Mouse (Mus musculus) adipocyte (in vitro differentiated cells): ENCODE measurements around the gene Uhrf1.
A peak's percentile ranks its signal among the peaks of the same experiment; 100 is the strongest.

ENCODE experiments used
- DNase-seq: peaks from one replicate; pipeline ENCODE4 v3.0.0-alpha.2; 2016; ENCODE audit warnings: low spot score

Gene Uhrf1

DNA sequence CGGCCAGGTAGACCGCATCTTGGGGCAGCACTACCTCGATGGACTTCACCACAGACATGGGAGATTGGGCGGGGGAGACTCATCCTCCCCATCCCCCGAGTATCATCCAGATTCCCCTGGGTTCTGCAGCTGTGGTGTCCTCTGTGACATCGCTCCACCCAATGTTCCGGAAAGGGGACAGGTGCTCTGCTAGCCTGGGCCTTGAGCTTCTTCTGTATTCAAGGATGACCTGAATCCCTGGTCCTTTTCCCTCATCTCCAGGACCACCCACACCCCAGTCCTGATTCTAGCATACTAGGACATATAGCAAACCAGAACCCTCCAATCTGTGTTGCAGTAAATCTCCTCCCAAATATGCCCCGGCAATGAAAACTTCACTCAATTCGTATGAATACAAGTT is 2.9 kb upstream of the Uhrf1 start, which contains the start of gene Arrdc5:
Gene Arrdc5 (minus strand): TSS at position 101 of the 400 bp plus-strand sequence.
- DNase-seq = no peak

- no peak for DNase-seq
These were observed 641 bp upstream of the Uhrf1 start for GRCm38 (mm10) chr17:56302363-56302996.

DNA sequence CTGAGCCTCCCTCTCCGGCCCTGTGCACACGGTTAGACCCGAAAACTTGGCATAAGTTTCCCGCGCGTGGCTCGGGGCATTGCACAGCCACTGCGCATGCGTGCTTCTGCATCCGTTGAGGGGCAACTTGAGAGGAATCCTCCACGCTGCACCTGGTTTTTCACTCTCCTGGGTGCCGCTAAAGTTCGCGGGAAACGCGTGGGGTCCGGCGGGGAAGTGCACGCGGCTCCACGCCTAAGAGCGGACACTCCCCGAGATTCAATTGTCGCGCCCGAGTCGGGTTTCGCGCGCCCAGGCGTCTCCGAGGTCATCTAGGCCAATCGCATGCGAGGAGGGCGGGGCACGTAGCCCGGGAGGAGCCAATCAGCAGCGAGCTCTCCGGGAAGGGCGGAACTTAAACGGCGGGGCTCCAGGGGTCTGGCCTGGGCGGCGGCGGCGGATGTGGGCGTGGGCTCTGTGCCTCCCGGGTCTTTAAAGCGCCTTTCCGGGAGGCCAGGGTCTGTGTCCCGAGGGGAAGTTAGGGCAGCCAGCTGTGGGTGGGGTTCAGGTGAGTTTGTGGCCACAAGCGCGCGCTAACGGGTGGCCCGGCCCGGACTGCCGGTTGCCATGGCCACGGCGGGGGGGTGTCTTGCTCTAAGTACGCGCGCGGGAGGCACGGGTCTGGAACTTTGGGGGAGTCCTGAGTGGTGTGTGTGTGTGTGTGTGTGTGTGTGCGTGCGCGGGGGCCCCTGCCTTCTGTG is 896 bp downstream of the Uhrf1 start:
- DNase-seq = peak; percentile 94

GRCm38 (mm10) chr17:56304718-56305117 is 1.6 kb downstream of the Uhrf1 start:
- no peak for DNase-seq

DNA sequence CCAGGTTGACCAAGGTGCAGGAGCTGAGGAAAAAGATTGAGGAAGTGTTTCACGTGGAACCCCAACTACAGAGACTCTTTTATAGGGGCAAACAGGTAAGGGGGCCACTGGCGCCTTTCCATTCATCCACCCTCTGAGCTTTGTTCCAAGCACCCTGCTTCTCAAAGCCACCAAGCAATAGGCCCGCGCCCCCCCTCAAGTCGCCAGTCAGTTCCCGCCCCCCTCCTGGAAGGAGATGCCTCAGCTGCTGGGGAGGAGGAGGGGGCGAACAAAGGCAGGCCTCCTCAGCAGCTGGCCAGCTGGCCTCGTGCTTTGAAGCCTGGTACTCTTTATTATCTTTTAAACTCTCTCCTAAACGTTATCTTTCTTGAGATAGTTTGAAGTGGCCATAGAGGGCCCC is 2.0 kb downstream of the Uhrf1 start:
- no peak for DNase-seq

DNA sequence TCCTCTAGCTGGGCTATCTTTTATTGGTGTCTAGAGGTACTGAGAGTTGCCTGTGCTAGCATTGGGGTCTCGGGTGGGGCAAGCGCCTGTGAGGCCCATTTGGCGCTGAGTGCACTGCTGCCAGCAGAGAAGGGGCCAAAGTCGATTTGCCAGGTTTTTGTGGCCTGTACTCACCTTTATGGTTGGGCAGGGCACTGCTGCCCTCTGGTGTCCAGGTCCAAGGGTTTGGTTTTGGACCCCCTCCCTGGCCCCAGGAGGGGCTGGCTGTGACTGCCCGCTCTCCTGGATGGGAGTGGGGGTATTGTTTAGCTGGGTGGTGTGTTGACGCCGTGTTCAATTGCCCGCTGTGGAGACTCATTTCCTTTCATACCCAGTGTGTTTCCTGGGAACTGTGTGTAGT is 2.7 kb downstream of the Uhrf1 start:
- DNase-seq = no peak

GRCm38 (mm10) chr17:56308088-56308487 is 5.0 kb downstream of the Uhrf1 start:
- no peak for DNase-seq

DNA sequence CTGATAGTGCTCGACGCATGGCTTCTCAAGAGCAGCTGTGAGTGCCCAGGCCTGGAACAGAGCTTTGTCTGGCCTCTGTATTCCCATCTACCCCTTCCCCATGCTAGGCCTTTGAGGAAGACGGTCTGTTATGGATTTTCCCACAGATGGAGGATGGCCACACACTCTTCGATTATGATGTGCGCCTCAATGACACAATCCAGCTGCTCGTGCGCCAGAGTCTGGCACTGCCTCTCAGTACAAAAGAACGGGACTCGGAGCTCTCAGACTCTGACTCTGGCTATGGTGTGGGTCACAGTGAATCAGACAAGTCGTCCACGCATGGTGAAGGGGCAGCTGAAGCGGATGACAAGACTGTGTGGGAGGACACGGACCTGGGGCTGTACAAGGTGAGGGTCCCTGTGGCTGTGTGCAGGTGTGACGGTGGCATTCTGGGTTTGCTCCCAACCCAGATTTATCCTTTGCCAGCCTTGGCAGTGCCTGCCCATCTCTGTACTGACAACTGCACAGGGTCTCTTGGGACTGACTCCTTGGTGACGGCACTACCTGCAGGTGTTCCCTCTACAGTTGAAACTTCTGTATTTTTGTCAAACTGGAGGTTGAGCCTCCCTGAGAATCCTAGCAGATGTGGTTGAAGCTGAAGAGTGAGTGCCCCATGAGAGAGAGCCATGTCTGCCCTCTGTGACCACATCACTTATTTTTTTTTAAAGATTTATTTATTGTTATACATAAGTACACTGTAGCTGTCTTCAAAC is 6.2 kb downstream of the Uhrf1 start:
- DNase-seq = no peak

DNA sequence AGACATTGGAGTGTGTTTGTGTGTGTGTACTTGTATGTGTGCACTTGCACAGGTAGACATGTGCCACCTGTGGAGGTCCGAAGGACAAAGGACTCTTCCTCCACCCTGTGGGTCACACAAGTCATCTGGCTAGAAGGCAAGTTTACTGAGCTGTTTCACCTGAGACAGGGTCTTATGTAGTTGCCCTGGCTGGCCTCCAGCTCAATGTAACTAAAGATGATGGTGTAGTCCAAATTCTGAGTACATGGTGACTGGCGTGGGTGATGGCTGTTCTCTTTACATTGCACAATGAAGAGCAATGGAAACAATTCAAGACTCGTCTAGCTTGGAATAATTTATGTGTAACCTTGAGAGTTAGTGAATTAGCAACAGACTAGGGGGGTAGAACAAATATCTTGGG is 21.3 kb downstream of the Uhrf1 start:
- no peak for DNase-seq

- peak; percentile 100 for DNase-seq
These were observed 22.5 kb downstream of the Uhrf1 start, which contains the start of gene Kdm4b for GRCm38 (mm10) chr17:56325450-56326152. Gene Kdm4b (plus strand): TSS chr17:56326062.

- peak; percentile 37 for DNase-seq
These were observed 23.3 kb downstream of the Uhrf1 start for GRCm38 (mm10) chr17:56326153-56327147.

DNA sequence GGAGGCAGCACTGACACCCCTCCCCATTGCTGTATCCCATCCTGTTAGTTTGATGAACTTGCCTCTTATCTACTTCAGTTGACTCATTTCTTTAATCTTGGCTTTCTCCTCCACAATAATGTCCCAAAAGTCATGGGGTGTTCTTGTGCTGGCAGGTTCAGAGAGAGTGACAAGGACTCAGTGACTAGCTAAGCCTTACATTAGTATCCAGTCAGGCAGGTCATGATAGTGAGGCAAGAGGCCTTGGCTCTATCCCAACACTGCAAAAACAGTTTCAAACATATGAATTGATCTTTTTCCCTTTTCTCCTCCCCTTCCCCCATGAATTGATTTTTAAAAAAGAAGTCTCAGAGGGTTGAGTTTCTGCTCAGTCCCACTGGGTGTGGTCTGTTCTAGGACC is 26.1 kb downstream of the Uhrf1 start:
- peak; percentile 47 for DNase-seq

DNA sequence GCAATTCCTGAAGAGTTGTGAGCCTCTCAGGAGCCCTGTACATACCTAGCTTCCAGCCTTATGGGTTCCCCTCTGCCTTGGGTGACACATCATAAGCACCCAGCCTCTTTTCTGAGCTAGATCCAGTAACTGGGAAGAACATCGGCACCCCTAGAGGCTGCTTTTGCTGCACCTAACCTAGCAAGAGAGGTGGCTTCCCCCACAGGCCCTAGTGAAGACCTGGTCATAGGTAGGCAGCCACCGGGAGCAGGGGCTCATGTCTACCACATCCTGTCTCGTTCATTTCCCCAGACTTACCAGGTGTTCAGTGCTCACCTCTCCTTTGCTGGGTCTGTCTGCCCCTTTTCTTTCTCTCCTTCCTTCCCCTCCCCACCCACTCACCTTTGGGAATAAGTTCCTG is 27.2 kb downstream of the Uhrf1 start:
- no peak for DNase-seq

DNA sequence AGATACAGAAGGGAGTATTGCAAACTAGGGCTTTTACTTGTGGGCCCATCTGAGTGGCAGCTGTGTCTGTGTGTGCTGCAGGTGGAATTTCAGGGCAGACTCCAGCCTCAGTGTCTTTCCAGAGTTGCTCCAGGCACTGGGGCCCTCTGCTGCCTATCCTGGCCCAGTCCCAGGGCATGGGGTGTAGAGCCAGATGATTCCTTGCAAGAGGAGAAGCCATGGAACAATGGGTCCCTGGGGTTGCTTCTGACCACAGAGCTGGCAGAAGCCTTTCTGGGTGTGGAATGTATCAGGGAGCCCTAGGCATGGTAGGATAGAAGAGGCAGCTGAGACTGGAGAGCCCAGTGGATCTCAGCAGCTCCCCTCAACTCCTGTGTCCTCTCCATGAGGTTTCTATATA is 28.1 kb downstream of the Uhrf1 start:
- DNase-seq = peak; percentile 92

- no peak for DNase-seq
These were observed 29.9 kb downstream of the Uhrf1 start for GRCm38 (mm10) chr17:56332987-56333386.

GRCm38 (mm10) chr17:56337190-56337589 is 34.1 kb downstream of the Uhrf1 start:
- DNase-seq = peak; percentile 73

DNA sequence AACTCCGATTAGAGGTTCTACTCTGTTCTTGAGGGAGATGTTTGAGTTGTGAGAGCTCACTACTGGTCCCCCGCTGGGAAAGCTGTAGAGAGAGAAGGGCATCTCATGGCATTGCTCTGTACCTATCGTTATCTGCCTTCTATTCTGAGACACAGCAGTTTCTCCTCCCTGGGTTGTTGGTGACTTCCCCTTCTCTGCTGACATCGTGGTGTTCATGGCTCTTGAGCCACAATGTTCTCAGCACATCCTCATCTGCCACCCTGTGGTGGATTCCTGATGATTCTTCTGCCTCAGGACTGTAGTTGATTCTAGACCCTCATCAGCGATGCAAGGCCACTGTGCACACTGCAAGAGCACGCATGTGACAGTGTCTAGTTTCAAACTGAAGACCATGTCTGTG is 34.7 kb downstream of the Uhrf1 start:
- no peak for DNase-seq

DNA sequence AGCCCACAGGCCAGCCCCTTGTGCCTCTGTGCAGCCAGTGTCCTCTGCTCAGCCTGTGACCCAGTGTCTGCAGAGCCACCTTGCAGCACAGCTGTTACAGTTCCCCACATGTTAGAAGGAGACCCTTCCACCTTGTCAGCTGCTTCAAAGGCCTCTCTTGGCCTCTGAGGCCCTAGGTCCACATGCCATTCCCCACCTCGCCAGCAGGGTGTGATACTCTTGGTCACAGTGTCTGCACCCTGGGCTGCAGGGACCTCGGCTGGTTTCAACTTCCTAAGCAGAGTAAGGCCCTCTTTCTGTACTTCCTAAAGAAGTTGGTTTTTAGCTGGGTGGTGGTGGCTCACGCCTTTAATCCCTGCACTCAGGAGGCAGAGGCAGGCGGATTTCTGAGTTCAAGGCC is 35.8 kb downstream of the Uhrf1 start:
- peak; percentile 31 for DNase-seq

DNA sequence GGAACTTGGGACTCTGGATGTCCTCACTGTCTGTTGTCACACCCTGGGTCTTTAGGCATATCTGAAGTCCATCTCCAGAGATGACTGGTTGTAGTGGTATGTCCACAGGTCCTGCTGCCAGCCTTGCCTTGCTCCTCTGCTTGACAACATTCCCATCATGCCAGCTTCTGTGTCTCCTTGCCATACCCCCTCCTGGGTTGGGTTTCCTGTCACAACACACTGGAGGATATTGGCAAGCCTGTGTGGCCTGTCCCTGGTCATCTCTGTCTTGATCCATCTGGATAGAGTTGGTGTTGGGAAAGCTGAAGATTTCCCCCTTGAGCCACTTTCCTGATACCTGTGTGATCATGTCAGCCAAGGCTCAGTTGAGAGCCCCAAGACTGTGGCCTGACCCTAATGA is 37.6 kb downstream of the Uhrf1 start:
- no peak for DNase-seq

GRCm38 (mm10) chr17:56343466-56343865 is 40.3 kb downstream of the Uhrf1 start:
- DNase-seq = no peak

DNA sequence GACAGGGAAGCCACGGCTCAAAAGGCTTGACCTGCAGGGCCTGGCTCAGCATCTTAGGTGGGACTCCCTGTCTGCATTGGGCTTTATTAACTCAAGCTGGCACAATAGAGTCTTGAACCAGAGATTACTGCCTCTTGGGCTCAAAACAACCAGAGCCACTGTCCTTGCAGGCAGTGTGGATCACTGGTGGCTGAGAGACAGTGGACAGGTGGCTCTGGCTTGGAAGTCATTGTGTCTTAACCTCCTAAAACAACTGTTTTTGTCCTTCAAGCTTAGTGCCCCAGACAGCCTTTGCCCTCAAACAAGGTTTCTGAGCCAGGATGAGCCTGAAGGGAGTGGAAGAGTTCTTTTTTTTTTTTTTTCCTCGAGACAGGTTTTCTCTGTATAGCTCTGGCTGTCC is 42.2 kb downstream of the Uhrf1 start:
- DNase-seq = no peak
